Mouse (Mus musculus) limb, embryonic 15.5 days (tissue): Measurements from ENCODE around the gene Pacrg. TPM values are rescaled to one million over a fixed set of nuclear protein-coding genes. Genes with fewer than 3 reads are reported as not detected.

Experiments used
- polyA plus RNA-seq: library from polyadenylated mRNA; unstranded; fragments of >200 nt; fragmentation: Nextera tagmentation; extraction: Ambion mirVana; gene quantifications from 2 replicates; pipeline ENCODE4 v1.2.1, GENCODE M21; 2015

Pacrg gene
- polyA plus RNA-seq, 1 experiment from 2014 or later, result 1.1 TPM

Other genes with a start within 250 kb of the Pacrg start
- gene Prkn, start 73 bp upstream of the Pacrg start, polyA plus RNA-seq, result 2.6 and 3.5 TPM in 2 replicates